Mouse (Mus musculus): Measurements from ENCODE around the gene Umodl1. TPM values are rescaled to one million over a fixed set of nuclear protein-coding genes. Genes with fewer than 3 reads are reported as not detected.

The Umodl1 gene
- polyA plus RNA-seq, 1 experiment from 2014 or later = 0.65 TPM

DNA sequence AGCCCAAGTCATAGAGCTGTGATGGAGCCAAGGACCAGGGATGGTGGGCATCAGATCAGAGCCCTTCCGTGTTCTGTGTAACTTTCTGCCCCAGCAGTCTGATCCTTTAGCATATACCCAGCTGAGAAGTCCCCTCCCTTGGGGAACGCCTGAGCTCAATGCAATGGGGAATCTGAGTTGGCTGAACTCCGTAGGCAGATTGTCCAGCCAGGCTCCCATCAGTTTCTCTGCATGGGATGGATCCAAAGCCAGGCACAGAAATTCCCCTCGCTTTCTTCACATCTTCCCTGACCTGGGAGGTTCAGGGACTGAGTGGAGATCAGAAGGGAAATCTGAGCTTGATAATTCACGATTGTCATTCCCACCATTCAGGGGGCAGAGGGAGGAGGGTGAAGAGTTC lies 19.1 kb upstream of the Umodl1 start:
- ATAC-seq (ENCODE audit: low read depth) (no peak), DNase-seq (ENCODE audit: low spot score) (no peak)
- Histone ChIP-seq H3K4me3 (ENCODE audit: low read depth, low read length) (no peak overlapping the region), H3K27me3 (replicated peaks; ENCODE audit: control insufficient read depth, insufficient read depth, low read length) (no peaks in the 10 kb centered on the region), H3K4me2 (ENCODE audit: low read depth, low read length) (no peak overlapping the region), H3K9ac (ENCODE audit: low read depth, low read length) (no peak overlapping the region), H3K4me1 (ENCODE audit: control insufficient read depth, insufficient read depth, low read length) (no peaks in the 10 kb centered on the region), H3K9me3 (ENCODE audit: control insufficient read depth, low read length) (no peaks in the 10 kb centered on the region), H3K27ac (replicated peaks; ENCODE audit: low read depth, low read length) (no peak overlapping the region), H3K36me3 (ENCODE audit: control insufficient read depth, insufficient read depth, low read length) (no peaks in the 10 kb centered on the region)
- 61% methylated on average over 5 of the region's 5 CpGs for WGBS

- DNase-seq (ENCODE audit: low spot score) = peak; percentile 53
- no peak for ATAC-seq (ENCODE audit: low read depth)
- no peaks in the 10 kb centered on the region for H3K9me3 ChIP-seq (ENCODE audit: control insufficient read depth, low read length)
- H3K27me3 ChIP-seq (replicated peaks; ENCODE audit: control insufficient read depth, insufficient read depth, low read length) = no peaks in the 10 kb centered on the region
- no peaks in the 10 kb centered on the region for H3K4me1 ChIP-seq (ENCODE audit: control insufficient read depth, insufficient read depth, low read length)
- H3K27ac ChIP-seq (replicated peaks; ENCODE audit: low read depth, low read length) = no peak overlapping the region
- H3K4me2 ChIP-seq (ENCODE audit: low read depth, low read length) = no peak overlapping the region
- H3K36me3 ChIP-seq (ENCODE audit: control insufficient read depth, insufficient read depth, low read length) = no peaks in the 10 kb centered on the region
- no peak overlapping the region for H3K4me3 ChIP-seq (ENCODE audit: low read depth, low read length)
- H3K9ac ChIP-seq (ENCODE audit: low read depth, low read length) = no peak overlapping the region
- WGBS = 41% methylated on average over 9 of the region's 9 CpGs
Observed at GRCm38 (mm10) chr17:30938554-30938953, 15.9 kb upstream of the Umodl1 start.

GRCm38 (mm10) chr17:30948382-30948781 lies 6.1 kb upstream of the Umodl1 start:
- Histone ChIP-seq H3K4me3 (ENCODE audit: low read depth, low read length) (no peak overlapping the region), H3K27ac (replicated peaks; ENCODE audit: low read depth, low read length) (no peak overlapping the region), H3K4me1 (ENCODE audit: control insufficient read depth, insufficient read depth, low read length) (no peaks in the 10 kb centered on the region), H3K9ac (ENCODE audit: low read depth, low read length) (no peak overlapping the region), H3K27me3 (replicated peaks; ENCODE audit: control insufficient read depth, insufficient read depth, low read length) (no peaks in the 10 kb centered on the region), H3K4me2 (ENCODE audit: low read depth, low read length) (no peak overlapping the region), H3K9me3 (ENCODE audit: control insufficient read depth, low read length) (no peaks in the 10 kb centered on the region), H3K36me3 (ENCODE audit: control insufficient read depth, insufficient read depth, low read length) (no peaks in the 10 kb centered on the region)
- WGBS = 56% methylated on average over 1 of the region's 1 CpGs
- no peak for ATAC-seq (ENCODE audit: low read depth)
- DNase-seq (ENCODE audit: low spot score) = no peak

DNA sequence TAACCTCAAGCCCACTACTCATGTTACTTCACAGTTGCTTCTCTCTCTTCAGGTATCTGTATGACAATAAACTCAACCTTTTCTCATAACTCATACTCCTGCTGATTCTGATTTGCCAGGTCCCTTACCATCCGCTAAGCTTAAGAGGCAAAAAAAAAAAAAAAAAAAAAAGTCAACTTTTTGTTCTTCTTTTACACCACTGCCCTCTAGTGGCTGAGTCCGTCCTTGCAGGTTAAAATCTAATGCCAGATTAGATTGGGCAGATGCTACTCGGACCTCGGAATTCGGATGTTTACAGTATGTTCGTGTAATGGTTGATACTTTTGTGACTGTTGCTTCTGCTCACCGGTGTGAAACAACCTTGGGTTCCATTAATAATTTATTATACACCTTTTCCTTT lies 3.7 kb upstream of the Umodl1 start:
- H3K9ac ChIP-seq (ENCODE audit: low read depth, low read length) = no peak overlapping the region
- H3K27ac ChIP-seq (replicated peaks; ENCODE audit: low read depth, low read length) = no peak overlapping the region
- whole genome bisulfite sequencing = 4% methylated on average over 7 of the region's 7 CpGs
- ATAC-seq (ENCODE audit: low read depth) (no peak), DNase-seq (ENCODE audit: low spot score) (peak; percentile 49)
- no peaks in the 10 kb centered on the region for H3K27me3 ChIP-seq (replicated peaks; ENCODE audit: control insufficient read depth, insufficient read depth, low read length)
- H3K9me3 ChIP-seq (ENCODE audit: control insufficient read depth, low read length) = no peaks in the 10 kb centered on the region
- no peaks in the 10 kb centered on the region for H3K4me1 ChIP-seq (ENCODE audit: control insufficient read depth, insufficient read depth, low read length)
- H3K4me2 ChIP-seq (ENCODE audit: low read depth, low read length) = no peak overlapping the region
- no peak overlapping the region for H3K4me3 ChIP-seq (ENCODE audit: low read depth, low read length)
- no peaks in the 10 kb centered on the region for H3K36me3 ChIP-seq (ENCODE audit: control insufficient read depth, insufficient read depth, low read length)

GRCm38 (mm10) chr17:30951600-30951999 lies 2.8 kb upstream of the Umodl1 start:
- no peak overlapping the region for H3K9ac ChIP-seq (ENCODE audit: low read depth, low read length)
- 64% methylated on average over 8 of the region's 8 CpGs for WGBS
- H3K4me2 ChIP-seq (ENCODE audit: low read depth, low read length) = no peak overlapping the region
- H3K4me1 ChIP-seq (ENCODE audit: control insufficient read depth, insufficient read depth, low read length) = no peaks in the 10 kb centered on the region
- DNase-seq (ENCODE audit: low spot score) = no peak
- no peak for ATAC-seq (ENCODE audit: low read depth)
- no peaks in the 10 kb centered on the region for H3K9me3 ChIP-seq (ENCODE audit: control insufficient read depth, low read length)
- H3K4me3 ChIP-seq (ENCODE audit: low read depth, low read length) = no peak overlapping the region
- no peaks in the 10 kb centered on the region for H3K36me3 ChIP-seq (ENCODE audit: control insufficient read depth, insufficient read depth, low read length)
- H3K27me3 ChIP-seq (replicated peaks; ENCODE audit: control insufficient read depth, insufficient read depth, low read length) = no peaks in the 10 kb centered on the region
- no peak overlapping the region for H3K27ac ChIP-seq (replicated peaks; ENCODE audit: low read depth, low read length)

- Histone ChIP-seq H3K4me2 (ENCODE audit: low read depth, low read length) (no peak overlapping the region), H3K27ac (replicated peaks; ENCODE audit: low read depth, low read length) (no peak overlapping the region), H3K9ac (ENCODE audit: low read depth, low read length) (no peak overlapping the region), H3K27me3 (replicated peaks; ENCODE audit: control insufficient read depth, insufficient read depth, low read length) (no peaks in the 10 kb centered on the region), H3K4me1 (ENCODE audit: control insufficient read depth, insufficient read depth, low read length) (no peaks in the 10 kb centered on the region), H3K36me3 (ENCODE audit: control insufficient read depth, insufficient read depth, low read length) (no peaks in the 10 kb centered on the region), H3K4me3 (ENCODE audit: low read depth, low read length) (no peak overlapping the region), H3K9me3 (ENCODE audit: control insufficient read depth, low read length) (no peaks in the 10 kb centered on the region)
- ATAC-seq (ENCODE audit: low read depth) (no peak), DNase-seq (ENCODE audit: low spot score) (no peak)
- 58% methylated on average over 7 of the region's 7 CpGs for WGBS
Observed at GRCm38 (mm10) chr17:30961936-30962592, 7.6 kb downstream of the Umodl1 start.

- Histone ChIP-seq H3K36me3 (ENCODE audit: control insufficient read depth, insufficient read depth, low read length) (no peaks in the 10 kb centered on the region), H3K4me1 (ENCODE audit: control insufficient read depth, insufficient read depth, low read length) (no peaks in the 10 kb centered on the region), H3K9ac (ENCODE audit: low read depth, low read length) (no peak overlapping the region), H3K9me3 (ENCODE audit: control insufficient read depth, low read length) (no peaks in the 10 kb centered on the region), H3K27ac (replicated peaks; ENCODE audit: low read depth, low read length) (no peak overlapping the region), H3K27me3 (replicated peaks; ENCODE audit: control insufficient read depth, insufficient read depth, low read length) (no peaks in the 10 kb centered on the region), H3K4me2 (ENCODE audit: low read depth, low read length) (no peak overlapping the region), H3K4me3 (ENCODE audit: low read depth, low read length) (no peak overlapping the region)
- WGBS = 45% methylated on average over 2 of the region's 2 CpGs
- DNase-seq (ENCODE audit: low spot score) (no peak), ATAC-seq (ENCODE audit: low read depth) (no peak)
Observed at GRCm38 (mm10) chr17:30962880-30963279, 8.4 kb downstream of the Umodl1 start.

DNA sequence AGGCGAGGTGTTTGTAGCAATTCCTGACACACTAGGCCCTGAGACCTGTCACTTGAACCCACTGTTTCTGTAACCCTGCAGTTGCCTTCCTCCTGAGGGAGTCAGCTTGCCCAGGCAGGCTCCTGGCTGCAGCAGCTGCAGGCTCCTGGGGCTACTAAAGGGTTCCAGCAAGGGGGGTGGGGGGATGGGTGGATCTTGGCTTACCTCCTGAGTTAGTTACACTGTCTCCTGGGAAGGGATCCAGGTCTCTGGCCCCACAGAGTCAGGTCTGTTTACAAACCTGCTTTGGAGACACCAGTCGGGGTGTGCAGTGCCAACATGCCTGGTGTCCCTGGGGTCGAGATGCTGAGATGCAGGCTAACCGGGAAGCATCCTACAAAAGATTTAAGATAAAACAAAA lies 15.5 kb downstream of the Umodl1 start:
- Histone ChIP-seq H3K4me2 (ENCODE audit: low read depth, low read length) (no peak overlapping the region), H3K27me3 (replicated peaks; ENCODE audit: control insufficient read depth, insufficient read depth, low read length) (no peaks in the 10 kb centered on the region), H3K4me1 (ENCODE audit: control insufficient read depth, insufficient read depth, low read length) (no peaks in the 10 kb centered on the region; the same call in 1 of the 2 replicates), H3K9me3 (ENCODE audit: control insufficient read depth, low read length) (no peaks in the 10 kb centered on the region), H3K4me3 (ENCODE audit: low read depth, low read length) (no peak overlapping the region), H3K9ac (ENCODE audit: low read depth, low read length) (no peak overlapping the region), H3K27ac (replicated peaks; ENCODE audit: low read depth, low read length) (no peak overlapping the region), H3K36me3 (ENCODE audit: control insufficient read depth, insufficient read depth, low read length) (no peaks in the 10 kb centered on the region)
- DNase-seq (ENCODE audit: low spot score) = peak; percentile 76
- WGBS = 45% methylated on average over 4 of the region's 4 CpGs
- peak; percentile 53; the same call in 1 of the 2 replicates for ATAC-seq (ENCODE audit: low read depth)

DNA sequence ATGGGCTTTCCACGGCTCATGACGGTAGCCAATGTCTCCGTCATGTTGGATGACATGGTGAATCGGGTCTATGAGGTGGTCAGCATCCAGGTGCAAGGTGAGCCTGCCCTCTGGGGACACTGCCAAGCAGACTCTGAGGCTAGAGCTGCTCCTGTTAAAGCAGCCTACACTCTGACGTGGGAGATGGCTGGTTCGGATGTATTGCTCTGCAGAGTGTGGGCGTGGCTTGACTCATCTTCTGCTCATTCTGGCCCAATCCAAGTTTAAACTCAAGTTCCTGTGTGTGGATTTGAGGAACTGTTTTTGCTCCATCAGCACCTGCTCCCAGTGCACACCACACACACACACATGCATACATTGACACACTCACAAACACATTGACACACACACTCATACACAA lies 17.4 kb downstream of the Umodl1 start:
- Histone ChIP-seq H3K4me3 (ENCODE audit: low read depth, low read length) (no peak overlapping the region), H3K36me3 (ENCODE audit: control insufficient read depth, insufficient read depth, low read length) (no peaks in the 10 kb centered on the region), H3K4me1 (ENCODE audit: control insufficient read depth, insufficient read depth, low read length) (no peaks in the 10 kb centered on the region; the same call in 1 of the 2 replicates), H3K27me3 (replicated peaks; ENCODE audit: control insufficient read depth, insufficient read depth, low read length) (no peaks in the 10 kb centered on the region), H3K9ac (ENCODE audit: low read depth, low read length) (no peak overlapping the region), H3K27ac (replicated peaks; ENCODE audit: low read depth, low read length) (no peak overlapping the region), H3K4me2 (ENCODE audit: low read depth, low read length) (no peak overlapping the region), H3K9me3 (ENCODE audit: control insufficient read depth, low read length) (no peaks in the 10 kb centered on the region)
- WGBS = 78% methylated on average over 7 of the region's 7 CpGs
- no peak for DNase-seq (ENCODE audit: low spot score)
- ATAC-seq (ENCODE audit: low read depth) = no peak

Measured in embryonic facial prominence, embryonic 14.5 days (tissue).